Mouse (Mus musculus): Measurements from ENCODE around the gene Slc16a4. TPM values are rescaled to one million over a fixed set of nuclear protein-coding genes. Genes with fewer than 3 reads are reported as not detected.
"Not testable (repeated sequence)": the region's sequence is repeated elsewhere in the genome, so short reads cannot be mapped to it uniquely, and the experiment has no call there.

Gene Slc16a4
- total RNA-seq, 2 experiments from 2014 or later = 0.26 to 0.36 TPM

DNA sequence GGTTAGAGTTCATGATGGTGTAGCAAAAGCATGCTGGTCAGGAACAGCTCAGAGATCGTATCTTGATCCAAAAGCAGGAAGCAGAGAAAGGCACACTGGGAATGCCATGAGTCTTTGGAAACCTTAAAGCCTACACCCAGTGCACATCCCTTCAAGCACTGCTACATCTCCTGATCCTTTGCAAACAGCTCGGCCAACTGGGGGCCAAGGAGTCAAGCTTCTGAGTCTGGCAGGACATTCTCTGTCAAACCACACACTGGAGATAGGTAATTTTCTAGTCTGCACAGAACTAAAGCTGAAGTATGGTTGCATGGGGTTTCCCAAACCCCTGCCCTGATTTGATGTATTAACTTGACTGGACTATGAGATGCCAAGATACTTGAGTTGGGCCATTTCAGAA, 4.9 kb upstream of the Slc16a4 start:
- intact Hi-C loops (cut with DNase I) = no loop called here
- DNase-seq (ENCODE audit: low spot score) = no peak

DNA sequence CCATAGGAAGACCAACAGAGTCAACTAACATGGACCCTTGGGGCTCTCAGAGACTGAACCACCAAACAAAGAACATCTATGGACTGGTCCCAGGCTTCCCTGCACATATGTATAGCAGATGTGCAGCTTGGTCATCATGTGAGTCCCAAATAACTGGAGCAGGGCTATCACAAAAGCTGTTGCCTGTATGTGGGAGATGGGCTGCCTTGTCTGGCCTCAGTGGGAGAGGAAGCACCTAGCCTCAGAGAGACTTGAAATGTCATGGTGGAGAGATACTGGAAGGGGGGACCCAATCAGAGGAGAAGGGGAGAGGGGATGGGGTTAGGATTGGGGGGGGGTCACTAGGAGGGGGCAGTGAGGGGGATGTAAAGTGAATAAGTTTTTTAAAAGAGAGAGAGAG, 3.7 kb upstream of the Slc16a4 start:
- intact Hi-C loops (cut with DNase I) = no loop called here
- DNase-seq (ENCODE audit: low spot score) = no peak

DNA sequence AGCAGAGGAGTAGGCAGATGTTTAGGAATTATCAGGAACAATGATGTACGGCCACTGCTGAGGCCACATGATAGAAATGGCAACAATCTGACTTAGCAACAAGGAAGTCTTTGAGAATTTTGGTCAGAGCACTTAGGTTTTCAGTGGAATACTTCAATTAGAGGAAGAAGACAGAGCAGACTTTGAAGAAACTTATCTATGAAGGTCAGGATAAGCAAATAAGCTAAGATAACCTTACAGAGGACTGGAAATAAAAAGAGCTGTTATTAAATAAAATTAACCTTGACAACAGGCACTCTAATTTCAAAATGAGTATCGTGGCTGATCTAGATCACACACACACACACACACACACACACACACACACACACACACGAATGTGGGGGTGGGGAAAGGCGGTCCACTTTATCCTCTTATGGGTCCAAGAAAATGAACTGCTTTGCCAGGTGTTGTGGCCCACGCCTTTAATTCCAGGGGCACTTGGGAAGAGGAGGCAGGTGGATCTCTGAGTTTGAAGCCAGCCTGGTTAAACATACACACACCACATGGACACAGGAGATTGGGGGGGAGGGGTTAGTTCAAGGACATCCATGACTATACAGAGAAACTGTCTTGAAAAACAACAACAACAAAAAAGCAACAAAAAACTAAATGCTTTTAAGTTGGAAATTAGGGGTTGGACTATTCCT, 4.8 kb downstream of the Slc16a4 start:
- DNase-seq (ENCODE audit: low spot score) = no peak
- intact Hi-C loops (cut with DNase I) = no loop called here

DNA sequence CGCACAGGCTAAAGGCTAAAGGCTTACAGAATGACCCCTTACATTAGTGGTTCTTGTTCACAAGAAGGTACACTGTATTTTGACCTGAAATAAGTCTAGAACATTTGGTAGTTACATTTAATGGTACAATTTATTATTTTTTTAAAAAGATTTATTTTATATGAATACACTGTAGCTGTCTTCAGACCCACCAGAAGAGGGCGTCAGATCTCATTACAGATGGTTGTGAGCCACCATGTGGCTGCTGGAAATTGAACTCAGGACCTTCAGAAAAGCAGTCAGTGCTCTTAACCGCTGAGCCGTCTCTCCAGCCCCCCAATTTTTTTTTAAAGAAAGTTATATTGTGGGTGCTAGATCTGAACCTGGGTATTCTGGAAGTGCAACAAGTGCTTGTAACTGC, 5.9 kb downstream of the Slc16a4 start:
- DNase-seq (ENCODE audit: low spot score); intact Hi-C loops (cut with DNase I): not testable (repeated sequence)

GRCm38 (mm10) chr3:107317338-107317737, 26.3 kb downstream of the Slc16a4 start:
- DNase-seq (ENCODE audit: low spot score) = no peak
- intact Hi-C loops (cut with DNase I) = no loop called here

DNA sequence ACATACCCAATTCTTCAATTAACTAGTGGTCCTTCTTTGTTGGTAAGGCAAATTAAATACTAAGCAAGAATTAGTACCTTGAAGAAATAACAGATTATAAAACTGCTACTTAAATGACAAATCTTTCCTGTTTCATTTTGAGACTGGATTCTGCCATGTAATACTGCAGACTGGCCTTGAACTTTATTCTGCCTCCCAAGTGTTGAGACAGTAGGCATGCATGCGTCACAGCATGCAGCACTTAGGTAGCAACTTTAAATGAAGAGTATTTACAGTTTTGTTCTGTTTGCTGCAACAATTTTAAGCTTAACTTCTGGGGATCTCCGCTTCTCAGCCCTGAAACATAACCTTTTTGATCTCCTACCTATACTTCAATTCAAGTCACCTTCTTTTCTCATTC, 30.1 kb downstream of the Slc16a4 start:
- intact Hi-C loops (cut with DNase I) = no loop called here
- DNase-seq (ENCODE audit: low spot score) = no peak

DNA sequence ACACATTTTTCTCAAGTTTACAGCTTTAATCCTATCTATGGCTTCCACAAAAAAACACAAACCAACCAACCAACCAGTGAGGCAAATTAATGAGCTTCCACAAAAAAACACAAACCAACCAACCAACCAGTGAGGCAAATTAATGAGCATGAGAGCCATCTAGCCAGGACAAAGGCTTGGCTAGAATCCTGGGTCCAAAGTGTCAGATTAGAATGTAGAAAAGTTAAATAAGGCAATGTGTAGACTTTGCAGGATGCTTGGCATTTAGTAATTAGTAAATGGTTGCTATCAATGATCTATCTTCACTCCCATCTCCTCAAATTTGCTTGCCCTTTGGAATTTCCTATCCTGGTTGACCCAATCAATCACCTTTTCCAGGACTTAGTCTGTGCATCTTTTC, 30.7 kb downstream of the Slc16a4 start:
- DNase-seq (ENCODE audit: low spot score) = no peak
- intact Hi-C loops (cut with DNase I) = no loop called here

- intact Hi-C loops (cut with DNase I) = no loop called here
- no peak for DNase-seq (ENCODE audit: low spot score)
Observed at GRCm38 (mm10) chr3:107326442-107326841, 35.4 kb downstream of the Slc16a4 start.

- intact Hi-C loops (cut with DNase I) = loop anchor here (2.0 kb wide), 1 partner anchor 52 kb away; the partner anchor contains the start of gene Lamtor5
- no peak for DNase-seq (ENCODE audit: low spot score)
Observed at GRCm38 (mm10) chr3:107330503-107331424, 39.7 kb downstream of the Slc16a4 start.

DNA sequence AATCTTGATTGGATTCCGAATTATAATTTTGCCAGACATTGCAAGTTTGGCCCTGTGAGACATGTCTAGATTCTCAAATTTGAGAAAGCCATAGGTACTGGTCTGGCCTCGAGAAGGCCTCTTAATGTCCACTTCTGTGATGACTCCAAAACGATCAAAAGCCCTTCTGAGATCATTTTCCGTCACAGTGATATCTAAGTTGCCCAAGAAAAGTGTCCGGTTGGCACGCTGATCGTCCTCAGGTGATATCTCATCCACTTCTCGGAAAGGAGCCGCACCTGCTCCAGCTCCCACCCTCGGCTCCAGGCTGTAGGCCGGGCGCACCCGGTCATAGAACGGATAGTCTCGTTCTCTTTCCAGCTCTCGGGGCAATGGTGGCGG, 40.7 kb downstream of the Slc16a4 start:
- intact Hi-C loops (cut with DNase I) = loop anchor here (2.0 kb wide), 1 partner anchor 53 kb away; the partner anchor contains the start of gene Lamtor5
- DNase-seq (ENCODE audit: low spot score) = no peak

GRCm38 (mm10) chr3:107332127-107332959, 41.3 kb downstream of the Slc16a4 start:
- intact Hi-C loops (cut with DNase I) = no loop called here
- DNase-seq (ENCODE audit: low spot score) = no peak

DNA sequence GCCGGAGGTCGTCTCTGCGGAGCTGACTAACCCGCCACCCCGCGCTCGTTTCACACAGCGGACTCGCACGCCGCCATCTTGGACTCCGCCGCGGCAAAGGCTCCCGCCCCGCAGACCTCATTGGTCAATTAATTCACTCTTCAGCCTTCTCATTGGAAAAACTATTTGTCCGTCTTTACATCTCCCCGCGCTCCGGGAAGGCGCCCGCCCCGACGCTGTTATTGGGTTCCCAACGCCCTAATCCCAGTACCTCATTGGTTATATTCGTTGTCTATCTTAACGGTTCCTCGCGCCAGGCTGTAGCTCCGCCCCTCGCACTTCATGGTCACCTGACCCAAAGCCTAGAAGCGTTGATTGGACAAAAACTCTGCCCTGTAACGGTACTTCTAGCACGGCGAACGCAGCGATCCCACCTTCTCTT, 41.9 kb downstream of the Slc16a4 start:
- intact Hi-C loops (cut with DNase I) = no loop called here

GRCm38 (mm10) chr3:107333381-107334201, 42.6 kb downstream of the Slc16a4 start, which contains the start of gene Rbm15:
TSS of gene Rbm15 (minus strand) at chr3:107333673.
- DNase-seq (ENCODE audit: low spot score) = peak; percentile 95
- intact Hi-C loops (cut with DNase I) = no loop called here

More for the DNA sequence above, 41.9 kb downstream of the Slc16a4 start:
- peak; percentile 97 for DNase-seq (ENCODE audit: low spot score)

DNA sequence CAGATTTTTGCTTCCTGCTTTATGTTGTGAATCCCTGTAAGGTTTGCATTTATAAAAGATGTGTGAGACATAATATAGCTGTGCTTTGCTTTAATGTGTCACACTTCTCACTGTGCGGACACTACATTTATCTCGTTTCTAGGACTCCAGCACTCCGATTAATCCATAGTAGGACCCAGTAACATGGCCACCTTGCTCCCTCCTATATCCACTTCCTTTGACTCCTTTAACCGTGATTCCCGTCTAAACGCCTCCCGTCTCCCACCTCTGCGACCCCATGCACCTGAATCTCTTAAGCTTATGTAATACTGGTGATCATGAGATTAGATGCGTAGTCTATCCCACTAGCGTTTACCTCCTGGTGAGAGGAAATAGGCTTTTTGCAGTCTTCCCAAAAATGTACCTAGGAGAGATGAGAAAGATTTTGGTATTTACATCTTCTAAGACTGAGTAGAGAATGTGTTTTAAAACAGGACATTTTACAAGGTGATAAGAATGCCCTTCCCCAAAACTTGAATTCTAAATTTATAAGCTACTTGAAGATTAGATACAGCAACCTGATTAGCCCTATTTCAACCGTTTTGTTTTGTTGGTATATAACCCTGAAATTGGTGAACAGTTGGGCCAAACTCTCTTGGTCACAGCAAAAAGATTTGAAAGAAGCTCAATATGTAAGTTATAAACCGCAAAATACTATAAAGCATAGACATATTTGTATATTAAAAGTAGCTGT, 43.3 kb downstream of the Slc16a4 start:
- intact Hi-C loops (cut with DNase I) = no loop called here
- no peak for DNase-seq (ENCODE audit: low spot score)

GRCm38 (mm10) chr3:107343971-107344370, 52.9 kb downstream of the Slc16a4 start:
- no peak for DNase-seq (ENCODE audit: low spot score)
- intact Hi-C loops (cut with DNase I) = no loop called here

- DNase-seq (ENCODE audit: low spot score) = no peak
- intact Hi-C loops (cut with DNase I) = no loop called here
Observed at GRCm38 (mm10) chr3:107345033-107345725, 54.1 kb downstream of the Slc16a4 start.

GRCm38 (mm10) chr3:107349006-107349405, 58.0 kb downstream of the Slc16a4 start:
- no peak for DNase-seq (ENCODE audit: low spot score)
- intact Hi-C loops (cut with DNase I) = no loop called here

DNA sequence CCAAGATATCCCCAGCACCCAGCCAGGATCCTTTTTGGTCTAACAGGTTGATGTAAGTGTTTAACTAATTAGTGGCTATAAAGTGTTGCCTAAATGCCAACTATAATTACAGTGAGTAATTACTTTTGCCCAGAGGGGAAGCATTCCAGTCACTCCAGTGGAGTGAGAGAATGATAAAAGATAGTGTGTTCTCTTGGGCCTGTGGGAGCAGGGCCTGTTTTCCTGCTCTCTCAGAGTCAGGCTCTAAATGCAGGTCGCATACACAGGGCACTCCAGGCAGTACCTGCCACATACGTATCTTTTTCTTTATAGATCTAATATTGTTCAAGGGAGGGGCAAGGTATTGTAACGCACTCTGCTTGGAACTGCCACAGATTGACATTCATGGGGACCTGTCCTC, 60.7 kb downstream of the Slc16a4 start:
- intact Hi-C loops (cut with DNase I) = loop anchor here (10.0 kb wide), 1 partner anchor 257 kb away; no protein-coding TSS in a partner anchor

More for the DNA sequence above, 60.7 kb downstream of the Slc16a4 start:
- DNase-seq (ENCODE audit: low spot score) = no peak

All from heart, postnatal 25 days (tissue).